Mouse (Mus musculus) myocyte (in vitro differentiated cells): ENCODE data around the gene Trim29. TPM values are rescaled to one million over a fixed set of nuclear protein-coding genes. Genes with fewer than 3 reads are reported as not detected.

ENCODE experiments used
- H3K27me3 ChIP-seq: one replicate; pipeline ENCODE4 v1.6.1; 2011; ENCODE audit not compliant: control insufficient read depth, insufficient read depth, insufficient read length
- H3K36me3 ChIP-seq: one replicate; pipeline ENCODE4 v1.6.1; 2011; ENCODE audit not compliant: control insufficient read depth, insufficient read depth
- H3K4me2 ChIP-seq: one replicate; pipeline ENCODE4 v1.6.1; 2011; ENCODE audit warnings: low read depth, control low read depth
- H3K4me3 ChIP-seq: one replicate; pipeline ENCODE4 v1.5.1; 2011; ENCODE audit warnings: mild to moderate bottlenecking, control low read depth, moderate library complexity
- H3K79me2 ChIP-seq: one replicate; pipeline ENCODE4 v1.6.1; 2011; ENCODE audit not compliant: control insufficient read depth, insufficient read depth
- H3ac ChIP-seq: one replicate; pipeline ENCODE4 v1.6.1; 2011; ENCODE audit not compliant: control insufficient read depth, insufficient read length
- CEBPB ChIP-seq: IDR thresholded peaks from 2 replicates; pipeline ENCODE4 v1.6.1; 2011; ENCODE audit warnings: mild to moderate bottlenecking, moderate library complexity; ENCODE audit not compliant: poor library complexity, insufficient read depth, severe bottlenecking
- E2F4 ChIP-seq: IDR thresholded peaks from one replicate; pipeline ENCODE4 v1.6.1; 2011; ENCODE audit warnings: mild to moderate bottlenecking, control low read depth, moderate library complexity; ENCODE audit not compliant: insufficient read depth
- MAX ChIP-seq: IDR thresholded peaks from one replicate; pipeline ENCODE4 v1.6.1; 2011; ENCODE audit warnings: low read depth, mild to moderate bottlenecking, control low read depth
- MYOD1 ChIP-seq, 3 experiments: IDR thresholded peaks; one replicate each; pipeline ENCODE4 v1.6.1; 2011; ENCODE audit warnings: control low read depth in 2 of 3, low read depth in 2 of 3, mild to moderate bottlenecking in 2 of 3, moderate library complexity in 1 of 3; ENCODE audit not compliant: insufficient read length in 2 of 3, control insufficient read depth in 1 of 3
- MYOG ChIP-seq, 3 experiments: IDR thresholded peaks; one replicate each; pipeline ENCODE4 v1.6.1; 2011; ENCODE audit warnings: control low read depth in 2 of 3, low read depth in 2 of 3, mild to moderate bottlenecking in 2 of 3; ENCODE audit not compliant: insufficient read length in 2 of 3, control insufficient read depth in 1 of 3, insufficient read depth in 1 of 3
- POLR2A ChIP-seq: IDR thresholded peaks from one replicate; pipeline ENCODE4 v1.6.1; 2011; ENCODE audit warnings: low read depth, mild to moderate bottlenecking, control low read depth, moderate library complexity; ENCODE audit not compliant: insufficient read length
- POLR2AphosphoS2 ChIP-seq: IDR thresholded peaks from one replicate; pipeline ENCODE4 v1.6.1; 2011; ENCODE audit warnings: low read depth, control low read depth; ENCODE audit not compliant: insufficient read length
- REST ChIP-seq: IDR thresholded peaks from one replicate; pipeline ENCODE4 v1.6.1; 2011; ENCODE audit warnings: mild to moderate bottlenecking, control low read depth, moderate library complexity; ENCODE audit not compliant: insufficient read depth, insufficient read length
- SRF ChIP-seq: IDR thresholded peaks from one replicate; pipeline ENCODE4 v1.6.1; 2011; ENCODE audit warnings: low read depth; ENCODE audit not compliant: control insufficient read depth, insufficient read length
- TCF12 ChIP-seq: IDR thresholded peaks from one replicate; pipeline ENCODE4 v1.6.1; 2011; ENCODE audit warnings: mild to moderate bottlenecking, control low read depth; ENCODE audit not compliant: poor library complexity, insufficient read depth, severe bottlenecking
- TCF3 ChIP-seq: IDR thresholded peaks from one replicate; pipeline ENCODE4 v1.6.1; 2011; ENCODE audit warnings: low read depth, control low read depth; ENCODE audit not compliant: insufficient read length
- USF1 ChIP-seq: IDR thresholded peaks from one replicate; pipeline ENCODE4 v1.6.1; 2011; ENCODE audit warnings: low read depth, mild to moderate bottlenecking, control low read depth, moderate library complexity
- polyA plus RNA-seq: library from polyadenylated mRNA; unstranded; fragments of >200 nt; fragmentation: generic; extraction: Trizol; gene quantifications from one replicate; pipeline ENCODE4 v1.2.1, GENCODE M21; 2012; ENCODE audit warnings: missing spikeins

The Trim29 gene
- polyA plus RNA-seq, 1 experiment = 0.05 TPM

- TF ChIP-seq E2F4 = no peak
- TF ChIP-seq POLR2A = no peak
- no peak for TF ChIP-seq SRF
- Histone ChIP-seq H3K4me3 (no peak overlapping the region), H3K79me2 (no peaks in the 10 kb centered on the region), H3K27me3 (no peaks in the 10 kb centered on the region), H3ac (no peak overlapping the region), H3K4me2 (no peak overlapping the region), H3K36me3 (no peaks in the 10 kb centered on the region)
Observed at GRCm38 (mm10) chr9:43293058-43293457, 17.6 kb upstream of the Trim29 start.

GRCm38 (mm10) chr9:43300394-43300793 lies 10.3 kb upstream of the Trim29 start:
- no peaks in the 10 kb centered on the region for H3K36me3 ChIP-seq
- peak overlapping the region; percentile 57 for H3K4me2 ChIP-seq
- H3K79me2 ChIP-seq = no peaks in the 10 kb centered on the region
- H3K27me3 ChIP-seq = no peaks in the 10 kb centered on the region
- no peak for TF ChIP-seq CEBPB
- no peak for TF ChIP-seq POLR2A
- no peak for TF ChIP-seq MAX
- no peak for TF ChIP-seq REST
- no peak for TF ChIP-seq POLR2AphosphoS2
- TF ChIP-seq TCF3 = no peak
- TF ChIP-seq MYOD1 (IDR thresholded peaks at IDR 0.05; ENCODE audit: control insufficient read depth in 1 of 3, insufficient read length in 2 of 3, low read depth in 2 of 3) = no peak
- TF ChIP-seq USF1 = no peak
- no peak for TF ChIP-seq MYOG (IDR thresholded peaks at IDR 0.05; ENCODE audit: control insufficient read depth in 1 of 3, insufficient read depth in 1 of 3, insufficient read length in 2 of 3, low read depth in 2 of 3)
- H3ac ChIP-seq = no peak overlapping the region
- no peak overlapping the region for H3K4me3 ChIP-seq

- no peaks in the 10 kb centered on the region for H3K79me2 ChIP-seq
- no peak overlapping the region for H3K4me2 ChIP-seq
- TF ChIP-seq MYOG (IDR thresholded peaks at IDR 0.05; ENCODE audit: control insufficient read depth in 1 of 3, insufficient read depth in 1 of 3, insufficient read length in 2 of 3, low read depth in 2 of 3) = no peak
- no peak for TF ChIP-seq TCF3
- TF ChIP-seq POLR2A = no peak
- TF ChIP-seq REST = no peak
- no peak overlapping the region for H3ac ChIP-seq
- H3K27me3 ChIP-seq = no peaks in the 10 kb centered on the region
- H3K4me3 ChIP-seq = no peak overlapping the region
- H3K36me3 ChIP-seq = no peaks in the 10 kb centered on the region
Observed at GRCm38 (mm10) chr9:43302989-43303388, 7.7 kb upstream of the Trim29 start.

- TF ChIP-seq USF1 = no peak
- TF ChIP-seq MAX = no peak
- no peak for TF ChIP-seq REST
- no peak for TF ChIP-seq MYOD1 (IDR thresholded peaks at IDR 0.05; ENCODE audit: control insufficient read depth in 1 of 3, insufficient read length in 2 of 3, low read depth in 2 of 3)
- TF ChIP-seq TCF3 = no peak
- TF ChIP-seq E2F4 = no peak
- TF ChIP-seq POLR2A = no peak
- TF ChIP-seq POLR2AphosphoS2 = no peak
- TF ChIP-seq MYOG (IDR thresholded peaks at IDR 0.05; ENCODE audit: control insufficient read depth in 1 of 3, insufficient read depth in 1 of 3, insufficient read length in 2 of 3, low read depth in 2 of 3) = no peak
- H3K4me3 ChIP-seq = no peak overlapping the region
- no peaks in the 10 kb centered on the region for H3K79me2 ChIP-seq
- no peak overlapping the region for H3ac ChIP-seq
- peaks cover 4% of the 10 kb centered on the region for H3K27me3 ChIP-seq
- no peaks in the 10 kb centered on the region for H3K36me3 ChIP-seq
- peak overlapping the region; percentile 35 for H3K4me2 ChIP-seq
Observed at GRCm38 (mm10) chr9:43305882-43306281, 4.8 kb upstream of the Trim29 start.

- Histone ChIP-seq H3K27me3 (peaks cover 11% of the 10 kb centered on the region), H3K36me3 (no peaks in the 10 kb centered on the region), H3K4me2 (no peak overlapping the region), H3K4me3 (no peak overlapping the region), H3ac (no peak overlapping the region), H3K79me2 (no peaks in the 10 kb centered on the region)
- TF ChIP-seq TCF12 = no peak
Observed at GRCm38 (mm10) chr9:43309087-43309872, 1.4 kb upstream of the Trim29 start.
